Mouse (Mus musculus): ENCODE measurements around the gene Elmo1.

The Elmo1 gene

GRCm38 (mm10) chr13:20491666-20492065 lies 401.3 kb downstream of the Elmo1 start:
- in situ Hi-C loops (cut with MboI, MseI), result no loop called here

- in situ Hi-C loops (cut with MboI, MseI), result no loop called here
These were observed 403.8 kb downstream of the Elmo1 start for GRCm38 (mm10) chr13:20494047-20494739.

DNA sequence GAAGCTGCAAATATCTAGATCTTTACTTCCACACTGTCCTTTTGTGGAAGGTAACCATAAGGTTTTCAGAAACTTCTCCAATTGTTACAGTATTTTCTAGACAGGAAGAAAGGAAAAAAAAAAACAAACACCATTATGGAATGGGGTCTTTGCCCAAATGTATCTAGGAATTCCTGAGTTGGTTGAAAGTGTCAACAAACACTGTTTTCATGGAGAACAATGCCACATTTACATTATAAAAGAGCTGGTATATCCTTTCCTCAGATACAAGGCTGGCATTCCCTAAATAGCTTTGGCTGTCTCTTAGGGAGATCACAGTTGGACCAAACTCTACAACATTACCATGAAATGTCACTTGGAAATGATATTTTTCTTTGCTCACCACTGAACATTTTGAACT lies 411.5 kb downstream of the Elmo1 start:
- in situ Hi-C loops (cut with MboI, MseI), result no loop called here

GRCm38 (mm10) chr13:20503371-20503770 lies 413.0 kb downstream of the Elmo1 start:
- in situ Hi-C loops (cut with MboI, MseI), result no loop called here

DNA sequence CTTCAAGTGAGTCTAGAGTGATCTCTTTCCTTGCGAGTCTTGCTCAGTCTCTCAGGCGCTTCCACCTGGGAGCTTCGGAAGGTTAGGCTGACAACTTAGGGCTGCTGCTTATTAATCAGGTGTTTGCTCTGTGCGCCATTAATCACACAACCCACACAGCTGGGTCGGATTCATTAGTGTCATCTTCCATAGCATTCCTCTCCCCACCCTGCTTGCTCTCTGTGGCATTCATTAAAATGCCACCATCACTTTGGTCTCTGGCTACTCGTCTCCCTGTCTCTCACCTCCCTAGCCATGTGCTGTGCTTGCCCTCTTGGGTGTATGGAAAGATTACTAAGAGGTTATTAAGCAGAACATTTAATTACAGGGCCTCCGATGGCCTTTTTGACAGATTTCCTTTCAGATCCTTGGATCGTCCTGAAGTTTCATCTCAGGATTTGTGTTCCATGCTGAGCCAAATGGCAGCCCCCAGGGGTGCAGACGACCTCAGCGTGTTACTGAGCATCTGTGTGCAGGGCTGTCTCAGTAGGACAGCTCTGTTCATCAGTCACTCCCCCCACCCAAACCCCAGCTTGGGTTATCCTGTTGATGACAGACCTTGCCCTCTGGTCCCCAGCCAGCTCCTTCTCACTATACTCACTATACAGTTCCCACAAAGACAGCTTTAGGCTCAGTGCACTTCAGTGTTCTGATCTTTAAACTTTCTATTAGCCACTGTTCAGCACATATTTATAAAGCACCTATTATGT lies 417.2 kb downstream of the Elmo1 start:
- in situ Hi-C loops (cut with MboI, MseI), result no loop called here

- in situ Hi-C loops (cut with MboI, MseI), result no loop called here
These were observed 420.6 kb downstream of the Elmo1 start for GRCm38 (mm10) chr13:20511026-20511425.

GRCm38 (mm10) chr13:20512317-20513240 lies 422.2 kb downstream of the Elmo1 start:
- in situ Hi-C loops (cut with MboI, MseI), result no loop called here

DNA sequence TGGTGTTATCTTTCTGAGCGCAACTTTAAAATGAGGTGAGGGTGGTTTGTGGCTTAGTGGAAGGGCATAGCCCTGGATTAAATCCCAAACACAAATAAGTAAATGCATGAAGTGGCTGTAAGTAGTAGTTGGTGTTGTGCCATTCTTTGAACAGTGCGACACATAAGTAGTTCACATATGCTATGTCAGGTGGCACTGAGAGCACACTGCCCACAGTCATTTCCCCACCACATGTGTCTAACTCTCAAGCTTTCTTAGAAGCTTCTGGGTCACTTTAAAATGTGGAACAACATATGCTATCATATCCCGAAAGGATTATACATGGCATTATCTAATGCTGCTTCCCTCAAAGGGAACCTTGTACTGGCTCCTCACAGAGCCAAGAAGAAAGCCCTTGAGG lies 424.3 kb downstream of the Elmo1 start:
- in situ Hi-C loops (cut with MboI, MseI), result no loop called here

DNA sequence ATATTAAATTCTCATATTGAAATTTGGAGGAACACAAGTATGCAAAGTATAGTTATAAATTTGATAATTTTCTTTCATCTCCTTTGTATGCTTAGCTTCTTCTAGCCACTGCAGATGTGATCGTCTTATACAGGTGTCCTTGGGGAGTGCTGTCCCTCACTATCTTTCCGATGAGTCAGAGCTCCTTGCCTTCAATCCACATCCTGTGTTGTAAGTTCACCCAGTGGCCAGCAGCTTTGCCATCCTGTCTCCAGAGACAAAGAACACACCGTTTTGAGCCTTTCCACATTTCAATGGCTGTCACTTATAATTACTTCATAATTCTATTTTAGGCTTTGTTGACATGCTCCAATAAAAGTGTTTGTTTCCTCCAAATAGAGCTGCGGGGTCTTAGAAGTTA lies 425.7 kb downstream of the Elmo1 start:
- in situ Hi-C loops (cut with MboI, MseI), result no loop called here

DNA sequence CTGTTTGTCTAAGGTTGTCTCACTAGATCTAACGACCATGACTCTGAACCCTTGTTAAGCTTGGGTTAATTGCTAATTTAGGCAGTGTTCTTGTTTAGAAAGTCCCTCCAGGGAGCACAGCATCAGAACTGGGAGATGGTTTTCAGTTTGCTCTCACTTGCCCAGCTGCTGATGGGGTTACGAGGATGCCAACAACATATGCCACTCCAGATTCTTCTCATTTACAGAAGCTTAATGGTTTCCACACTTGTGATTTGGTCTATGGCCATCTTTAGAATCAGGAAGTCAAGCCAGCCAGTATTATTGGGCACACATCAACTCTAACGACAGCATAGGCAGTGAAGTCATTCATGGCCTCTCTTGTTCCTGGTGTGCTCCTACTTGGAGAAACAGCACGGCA lies 427.3 kb downstream of the Elmo1 start:
- in situ Hi-C loops (cut with MboI, MseI), result no loop called here

DNA sequence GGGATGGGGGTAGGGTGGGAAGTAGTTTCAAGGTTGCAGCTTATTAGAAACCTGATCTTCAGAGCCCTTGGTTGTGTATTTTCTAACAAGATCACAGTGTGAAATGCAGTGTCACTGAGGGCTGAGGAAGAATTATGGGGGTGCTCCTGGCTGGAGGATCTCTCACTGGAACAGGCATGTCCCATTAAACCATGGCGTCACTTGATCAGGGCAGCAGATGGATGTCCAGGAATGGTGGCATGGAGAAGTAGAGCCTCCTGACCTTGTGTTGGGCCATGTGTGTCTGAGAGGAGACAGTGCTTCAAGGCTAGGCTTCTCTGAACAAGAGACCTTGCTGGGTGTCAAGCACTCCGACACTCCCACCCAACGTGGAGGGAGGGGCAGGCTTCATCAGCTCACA lies 431.1 kb downstream of the Elmo1 start:
- in situ Hi-C loops (cut with MboI, MseI), result no loop called here

DNA sequence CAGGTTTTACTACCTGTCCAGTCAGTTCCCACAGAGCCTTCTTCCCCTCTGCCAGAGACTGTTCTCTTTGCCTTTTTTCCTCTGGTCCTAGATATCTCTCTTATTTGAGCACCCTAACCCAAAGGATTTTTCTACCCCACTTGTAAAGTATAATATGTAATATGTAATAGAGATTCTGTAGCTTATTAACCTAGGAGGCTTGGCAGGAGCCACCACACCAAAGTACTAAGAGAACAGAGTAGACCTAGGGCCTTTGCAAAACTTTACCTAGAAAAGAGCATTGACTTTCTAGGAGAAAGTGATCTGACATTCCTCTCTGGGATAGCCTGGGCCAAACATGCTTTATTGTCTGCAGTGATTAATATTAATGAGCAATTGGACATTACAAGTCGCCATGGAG lies 433.3 kb downstream of the Elmo1 start:
- in situ Hi-C loops (cut with MboI, MseI), result no loop called here

DNA sequence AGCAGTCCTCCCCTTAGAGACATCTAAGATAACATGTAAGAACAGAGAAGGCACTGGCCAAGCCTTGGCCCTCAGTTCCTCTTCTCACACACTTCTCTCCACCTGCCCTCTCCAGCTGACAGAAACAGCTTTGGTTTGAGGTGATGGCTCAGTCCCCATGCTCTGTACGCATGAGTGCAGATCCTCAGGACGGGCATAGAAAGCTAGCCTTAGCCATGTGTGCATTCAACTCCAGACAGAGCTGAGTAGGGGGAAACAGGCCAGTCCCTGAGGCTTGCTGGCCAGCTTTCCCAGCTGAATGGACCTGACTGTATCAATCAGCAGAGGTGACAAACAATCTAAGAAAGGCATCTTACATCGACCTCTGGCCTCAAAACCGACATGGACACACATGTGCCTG lies 435.4 kb downstream of the Elmo1 start:
- in situ Hi-C loops (cut with MboI, MseI), result no loop called here

DNA sequence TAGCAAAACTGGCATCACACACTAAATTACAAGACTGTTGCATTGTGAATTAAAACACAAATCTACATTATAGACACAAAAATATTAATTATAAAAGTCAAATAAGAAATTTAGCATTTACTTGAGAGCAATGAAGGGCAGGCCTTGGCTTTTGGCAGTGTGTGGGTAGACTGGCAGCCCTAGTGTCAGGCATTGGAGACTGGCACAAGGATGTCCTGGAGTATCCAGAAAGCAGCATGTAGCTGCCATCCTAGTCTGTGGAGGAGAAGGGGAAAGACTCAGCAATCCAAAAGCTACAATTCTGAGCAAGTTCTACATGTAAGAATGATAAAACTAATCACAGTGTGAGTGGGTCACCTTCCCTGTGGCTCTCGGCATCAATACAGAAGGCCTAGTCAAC lies 446.7 kb downstream of the Elmo1 start:
- in situ Hi-C loops (cut with MboI, MseI), result no loop called here

GRCm38 (mm10) chr13:20537487-20537886 lies 447.1 kb downstream of the Elmo1 start:
- in situ Hi-C loops (cut with MboI, MseI), result no loop called here

DNA sequence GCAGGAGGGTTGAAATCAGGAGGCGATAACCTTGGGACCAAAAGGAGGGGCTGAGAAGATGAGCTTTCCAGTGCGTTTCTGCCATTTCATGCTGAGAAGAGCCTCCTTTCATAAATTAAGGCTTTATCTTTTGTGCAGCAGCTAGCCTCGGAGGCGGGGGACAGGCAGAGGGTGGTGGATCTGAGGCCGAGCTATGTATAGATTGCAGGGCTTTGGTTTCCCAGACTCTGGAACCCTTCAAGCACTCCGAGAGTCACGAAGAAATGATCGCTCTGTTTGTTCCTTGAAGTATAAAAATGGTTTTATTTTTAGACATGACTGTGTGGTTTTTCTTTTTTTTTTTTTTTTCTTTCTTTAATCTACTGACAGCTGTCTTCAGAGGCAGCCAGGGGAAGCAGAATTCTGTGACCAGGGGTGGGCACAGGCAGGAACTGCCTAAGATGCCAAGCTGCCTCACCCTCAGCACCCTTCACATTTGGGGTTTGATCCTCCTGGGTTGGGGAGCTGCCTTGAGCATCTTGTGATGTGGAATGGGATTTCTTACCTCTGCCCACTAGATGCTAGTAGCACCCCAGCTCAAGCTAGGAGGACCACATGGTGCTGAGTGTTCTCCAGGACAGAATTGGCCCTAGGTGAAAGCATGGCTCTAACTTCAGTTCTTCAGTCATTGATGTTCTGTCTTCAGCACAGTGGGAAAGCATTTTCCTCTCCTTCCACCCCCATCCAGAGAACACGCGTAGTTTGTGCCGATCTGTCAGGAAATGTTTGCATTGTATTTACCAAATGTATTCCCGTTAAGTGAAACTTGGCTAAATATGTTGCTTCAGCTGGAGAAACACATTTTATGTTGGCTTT lies 448.0 kb downstream of the Elmo1 start:
- in situ Hi-C loops (cut with MboI, MseI), result no loop called here

DNA sequence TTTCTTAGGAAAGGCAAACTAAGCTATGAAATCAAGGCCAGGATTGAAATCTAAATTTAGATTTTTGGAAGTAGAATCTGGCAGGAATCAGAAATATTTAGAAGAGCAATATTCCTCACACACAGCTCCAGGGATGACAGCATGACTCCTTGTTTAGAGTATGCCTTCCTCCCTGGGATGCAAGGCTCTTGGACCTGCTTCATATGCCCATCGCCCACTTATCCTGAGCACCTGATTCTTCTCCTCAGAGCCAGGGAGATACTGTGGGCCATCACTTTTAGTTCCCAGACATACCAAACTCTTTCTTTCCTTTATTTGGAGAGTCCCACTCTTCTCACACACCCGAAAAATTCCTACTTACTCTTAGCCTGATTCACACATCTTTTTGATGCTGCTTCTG lies 449.2 kb downstream of the Elmo1 start:
- in situ Hi-C loops (cut with MboI, MseI), result no loop called here

DNA sequence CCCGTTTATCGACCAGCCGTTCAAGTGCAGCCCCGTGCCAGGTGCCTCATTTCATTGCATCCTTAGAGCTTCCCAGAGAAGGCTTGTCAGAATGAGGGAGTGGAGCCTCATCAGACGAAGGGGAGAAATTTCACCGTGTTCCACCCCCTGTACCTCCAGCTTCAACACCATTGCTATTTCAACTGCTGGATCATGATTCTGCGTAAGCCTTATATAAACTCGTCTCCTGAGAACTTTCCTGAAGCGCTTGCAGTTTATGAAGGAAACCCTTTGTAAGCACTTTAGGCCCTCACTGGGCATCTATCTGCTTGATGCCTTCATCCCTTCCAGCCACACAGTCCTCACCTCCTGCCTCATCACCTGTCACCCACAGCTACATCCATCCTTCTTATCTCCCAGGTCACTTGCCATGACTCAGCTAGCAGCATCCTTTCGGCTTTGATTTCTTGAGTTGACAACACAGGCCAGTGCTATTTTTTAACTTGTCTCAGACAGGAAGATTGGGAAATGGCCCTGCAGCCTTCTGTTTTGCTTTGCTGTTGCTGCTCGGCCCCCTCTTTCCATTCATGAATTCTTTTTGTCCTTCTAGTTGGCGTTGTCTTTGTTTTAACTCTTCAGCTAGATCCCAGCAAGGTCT lies 456.3 kb downstream of the Elmo1 start:
- in situ Hi-C loops (cut with MboI, MseI), result no loop called here

- in situ Hi-C loops (cut with MboI, MseI), result no loop called here
These were observed 459.6 kb downstream of the Elmo1 start for GRCm38 (mm10) chr13:20549983-20550382.

DNA sequence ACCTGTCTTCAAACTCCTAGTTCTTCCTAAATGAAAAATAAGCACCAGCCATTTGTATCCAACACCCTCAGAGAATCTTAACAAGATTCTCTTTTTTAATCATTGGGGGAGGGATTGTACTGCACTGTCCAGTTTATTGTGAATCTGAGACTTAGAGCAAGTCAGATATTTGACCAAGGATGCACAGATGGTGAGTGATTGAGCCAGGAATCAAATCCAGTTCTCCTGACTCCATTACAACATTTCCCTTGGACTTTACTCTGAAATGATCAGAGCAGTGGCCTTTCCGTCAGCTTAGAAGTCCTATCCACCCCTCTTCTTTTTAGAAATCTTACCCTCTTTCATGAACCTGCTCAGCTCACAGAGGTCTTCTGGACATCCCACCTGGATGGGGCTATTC lies 461.2 kb downstream of the Elmo1 start:
- in situ Hi-C loops (cut with MboI, MseI), result no loop called here
